Comparison of ENCODE assay signal across 8 mouse cellular contexts in genomic region chr14:56777360-56778136, GRCm38 (mm10). TPM values are rescaled to one million over a fixed set of nuclear protein-coding genes. Genes with fewer than 3 reads are reported as not detected.
DNase-seq lines count a peak whose midpoint lies in the region; ATAC-seq and TF ChIP-seq lines count a peak whose summit lies in the region.

No protein-coding gene starts in this region.

- DNase-seq in G1E (ENCODE audit: low spot score), result peak; percentile 36
- DNase-seq in cerebellum, adult 18-20 months, result peak; percentile 78
- DNase-seq in heart, postnatal 36 days, result peak; percentile 70 to 78
- peak; percentile 45 to 49 for DNase-seq in layer of hippocampus, adult 8-10 months (ENCODE audit: low spot score in 2 of 2)
- peak; percentile 78 for DNase-seq in lung, embryonic 14.5 days
- peak; percentile 40 to 51 for DNase-seq in thymus, adult 18-20 months

- TF ChIP-seq CTCF in G1E (IDR thresholded peaks at IDR 0.05; ENCODE audit: low read depth, low read length), result no peak
- TF ChIP-seq CTCF in lung, embryonic 14.5 days (IDR thresholded peaks at IDR 0.05; ENCODE audit: low read depth), result no peak
- no peak for TF ChIP-seq CTCF in olfactory bulb, adult 2 months (IDR thresholded peaks at IDR 0.05; ENCODE audit: insufficient read depth, low read depth, low read length)

- peaks cover 25% of the 10 kb centered on the region for H3K36me3 ChIP-seq in G1E (replicated peaks)
- no peaks in the 10 kb centered on the region for H3K36me3 ChIP-seq in forebrain, embryonic 16.5 days (ENCODE audit: control insufficient read depth, insufficient read depth)
- H3K36me3 ChIP-seq in lung, embryonic 14.5 days (ENCODE audit: insufficient read depth), result peaks cover 5% of the 10 kb centered on the region; the same call in 1 of the 2 replicates

- TF ChIP-seq POLR2A in olfactory bulb, adult 2 months (IDR thresholded peaks at IDR 0.05; ENCODE audit: insufficient read depth, low read depth, low read length), result no peak

- no peaks in the 10 kb centered on the region for H3K27me3 ChIP-seq in G1E (ENCODE audit: insufficient read depth, low read length)
- no peaks in the 10 kb centered on the region for H3K27me3 ChIP-seq in forebrain, embryonic 16.5 days (replicated peaks; ENCODE audit: control insufficient read depth, insufficient read depth, low read length)
- H3K27me3 ChIP-seq in lung, embryonic 14.5 days (ENCODE audit: insufficient read depth, low read length), result no peaks in the 10 kb centered on the region

- peak overlapping the region; percentile 77 for H3K4me2 ChIP-seq in forebrain, embryonic 16.5 days (ENCODE audit: low read length)
- peak overlapping the region; percentile 81 for H3K4me2 ChIP-seq in lung, embryonic 14.5 days

- peak overlapping the region; percentile 96 for H3K4me3 ChIP-seq in G1E (ENCODE audit: low read depth, low read length)
- H3K4me3 ChIP-seq in forebrain, embryonic 16.5 days (replicated peaks; ENCODE audit: low read length), result peak overlapping the region; percentile 73
- H3K4me3 ChIP-seq in lung, embryonic 14.5 days (ENCODE audit: low read depth, low read length), result peak overlapping the region; percentile 91
- peak overlapping the region; percentile 60 for H3K4me3 ChIP-seq in olfactory bulb, adult 2 months (ENCODE audit: insufficient read depth, low read depth, low read length)

- H3K27ac ChIP-seq in forebrain, embryonic 16.5 days (ENCODE audit: low read length), result peak overlapping the region; percentile 96
- H3K27ac ChIP-seq in lung, embryonic 14.5 days (ENCODE audit: low read depth), result peak overlapping the region; percentile 97
- peak overlapping the region; percentile 80 for H3K27ac ChIP-seq in olfactory bulb, adult 2 months (ENCODE audit: insufficient read depth, low read depth, low read length)

- H3K9ac ChIP-seq in forebrain, embryonic 16.5 days (replicated peaks; ENCODE audit: low read depth, low read length), result peak overlapping the region; percentile 90
- peak overlapping the region; percentile 91 for H3K9ac ChIP-seq in lung, embryonic 14.5 days

- H3K9me3 ChIP-seq in G1E (replicated peaks), result no peaks in the 10 kb centered on the region
- H3K9me3 ChIP-seq in forebrain, embryonic 16.5 days (ENCODE audit: control insufficient read depth, low read length), result no peaks in the 10 kb centered on the region
- no peaks in the 10 kb centered on the region for H3K9me3 ChIP-seq in lung, embryonic 14.5 days (ENCODE audit: low read depth, low read length)

- H3K4me1 ChIP-seq in G1E (ENCODE audit: insufficient read depth, low read depth, low read length), result peaks cover 35% of the 10 kb centered on the region
- peaks cover 26% of the 10 kb centered on the region for H3K4me1 ChIP-seq in forebrain, embryonic 16.5 days (replicated peaks; ENCODE audit: control insufficient read depth, insufficient read depth, low read length)
- peaks cover 3% of the 10 kb centered on the region; the same call in 1 of the 2 replicates for H3K4me1 ChIP-seq in lung, embryonic 14.5 days (ENCODE audit: insufficient read depth)
- peaks cover 6% of the 10 kb centered on the region; the same call in 1 of the 2 replicates for H3K4me1 ChIP-seq in olfactory bulb, adult 2 months (ENCODE audit: control insufficient read depth, insufficient read depth, low read length)

- intact Hi-C loops in heart, postnatal 36 days (cut with DNase I), result loop anchor here (2.0 to 10.0 kb wide), 4 partner anchors 35 to 203 kb away; partner anchors contain the start of genes Cenpj, Mphosph8, Parp4 and Zmym2

- ATAC-seq in G1E (ENCODE audit: extremely low read depth, insufficient number of reproducible peaks, low FRiP score, poor library complexity, severe bottlenecking), result no peak
- peak; percentile 35 for ATAC-seq in forebrain, embryonic 16.5 days
- ATAC-seq in lung, embryonic 14.5 days (ENCODE audit: insufficient read depth), result peak; percentile 33; the same call in 1 of the 2 replicates

- under 1% methylated on average over 71 of the region's 71 CpGs for WGBS in forebrain, embryonic 16.5 days
- WGBS in lung, embryonic 14.5 days, result under 1% methylated on average over 71 of the region's 71 CpGs
- WGBS in olfactory bulb, adult 2 months, result under 1% methylated on average over 71 of the region's 71 CpGs

RNA-seq across cellular contexts. Expression of gene Pspc1, which starts 0.6 kb away (rescaled TPM):
- 87.9 and 104 TPM in 2 replicates for total RNA-seq in G1E (2014; fragmentation: Nextera tagmentation)
- total RNA-seq in G1E (2017), result 49.7 and 67.7 TPM in 2 replicates
- polyA plus RNA-seq in G1E (2012), result 10.4 and 11.5 TPM in 2 replicates
- 36.7 and 48.5 TPM in 2 replicates for polyA plus RNA-seq in forebrain, embryonic 16.5 days (2015; fragmentation: Nextera tagmentation; extraction: Ambion mirVana)
- 10 to 100 TPM; 14.9 to 16.2 TPM for total RNA-seq in heart, postnatal 36 days (2021)
- total RNA-seq in layer of hippocampus, adult 8-10 months (2022), result 10 to 100 TPM; 60.4 to 75.7 (median 69.1) TPM
- polyA plus RNA-seq in lung, embryonic 14.5 days (2014; fragmentation: Nextera tagmentation; extraction: Ambion mirVana), result 36.8 and 38.1 TPM in 2 replicates
- not detected in 2 replicates for polyA plus RNA-seq in olfactory bulb, adult 2 months (2012; ENCODE audit: insufficient read depth, insufficient read length, low replicate concordance, missing spikeins)

RNA-seq across cellular contexts. Expression of gene Zmym5, which starts 34.0 kb away (rescaled TPM):
- total RNA-seq in G1E (2014; fragmentation: Nextera tagmentation) (49.9 and 62.6 TPM in 2 replicates), G1E (2017) (27.0 and 28.6 TPM in 2 replicates)
- polyA plus RNA-seq in G1E (2012), result 1.8 and 2.1 TPM in 2 replicates
- 32.4 and 36.0 TPM in 2 replicates for polyA plus RNA-seq in forebrain, embryonic 16.5 days (2015; fragmentation: Nextera tagmentation; extraction: Ambion mirVana)
- 10 to 100 TPM; 23.9 to 26.5 TPM for total RNA-seq in heart, postnatal 36 days (2021)
- total RNA-seq in layer of hippocampus, adult 8-10 months (2022), result 10 to 100 TPM; 27.9 to 37.3 (median 34.4) TPM
- polyA plus RNA-seq in lung, embryonic 14.5 days (2014; fragmentation: Nextera tagmentation; extraction: Ambion mirVana), result 22.2 and 23.3 TPM in 2 replicates
- not detected in 2 replicates for polyA plus RNA-seq in olfactory bulb, adult 2 months (2012; ENCODE audit: insufficient read depth, insufficient read length, low replicate concordance, missing spikeins)

Comparison
In these comparisons a context has a peak if more than half of its experiments do, and no peak if none do; other contexts are left out.
1. RNA of gene Pspc1, which starts 0.6 kb away (polyA plus RNA-seq): 36.7 to 48.5 TPM in forebrain, embryonic 16.5 days, 36.8 to 38.1 TPM in lung, embryonic 14.5 days and 10.4 to 11.5 TPM in G1E; not detected in olfactory bulb, adult 2 months; every median in the first group is over 10 times any median in the second.
2. Peak in every context shown above with its lines, with median percentiles within 50 percentile points of each other: DNase-seq, H3K4me3 ChIP-seq and H3K27ac ChIP-seq.